Mouse (Mus musculus) liver, adult 2 months (tissue): ENCODE measurements around the gene Rap1gap.

Source experiments
- CTCF ChIP-seq: fragments of 200-500 bp; IDR thresholded peaks from 2 replicates; pipeline ENCODE4 v1.5.1; 2011; ENCODE audit warnings: low read depth, low read length, control low read depth
- POLR2A ChIP-seq: fragments of 200-500 bp; IDR thresholded peaks from 2 replicates; pipeline ENCODE4 v1.6.1; 2011; ENCODE audit warnings: low read length, control low read depth; ENCODE audit not compliant: insufficient read depth; ENCODE audit errors: extremely low read depth

GRCm38 (mm10) chr4:137743791-137744190 lies 79.3 kb downstream of the Rap1gap start:
- TF ChIP-seq CTCF (no peak), POLR2A (no peak)
